Mouse (Mus musculus) adrenal gland (tissue): ENCODE data around the gene Pde5a.

Experiments used
- intact Hi-C: fragments of 180-260 bp; cut with DNase I; formaldehyde crosslinking; loops from one replicate; pipeline ENCODE4 v1.15.1; 2025
- long read RNA-seq, 2 experiments: library from polyadenylated mRNA; unstranded; transcript quantifications; one replicate each; pipeline ENCODE4 v2.0.0; 2020; ENCODE audit warnings: borderline replicate concordance in 1 of 2; ENCODE audit not compliant: insufficient replicate concordance in 1 of 2

Pde5a gene
- long read RNA-seq, experiment 1, partial matches to known transcripts, result 1 of 5 reads
- long read RNA-seq, experiment 1, other reads (novel, unspliced or antisense), result 4 of 5 reads
- long read RNA-seq, experiment 2, partial matches to known transcripts, result 4 of 8 reads
- long read RNA-seq, experiment 2, other reads (novel, unspliced or antisense), result 4 of 8 reads

- intact Hi-C loops, result loop anchor here (5.0 kb wide), 1 partner anchor 82 kb away; no protein-coding TSS in a partner anchor
These were observed at the start of gene Pde5a for GRCm38 (mm10) chr3:122728852-122729600. Gene Pde5a, plus strand, starts transcription at chr3:122728947.

DNA sequence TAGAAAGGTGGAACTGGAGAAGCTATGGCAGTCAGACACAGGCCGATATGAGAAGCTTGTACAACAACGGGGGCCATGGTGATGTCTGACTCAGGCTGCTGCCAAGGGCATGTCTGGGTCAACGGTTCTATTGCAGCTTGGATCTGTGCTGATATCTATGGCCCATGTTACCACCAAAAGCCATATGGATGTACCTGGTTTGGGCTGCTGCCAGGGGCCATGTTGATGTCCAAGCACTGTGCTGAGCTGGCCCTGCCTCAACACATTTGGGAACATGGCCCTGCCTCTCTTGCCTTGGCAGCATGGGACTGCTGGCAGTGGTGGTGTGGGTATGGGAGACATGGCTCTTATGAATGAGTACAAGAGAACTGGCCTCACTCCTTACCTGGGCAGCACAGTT lies 47.9 kb upstream of the Pde5a start:
- intact Hi-C loops, result no loop called here

- intact Hi-C loops, result no loop called here
These were observed 46.4 kb upstream of the Pde5a start for GRCm38 (mm10) chr3:122682352-122682751.

DNA sequence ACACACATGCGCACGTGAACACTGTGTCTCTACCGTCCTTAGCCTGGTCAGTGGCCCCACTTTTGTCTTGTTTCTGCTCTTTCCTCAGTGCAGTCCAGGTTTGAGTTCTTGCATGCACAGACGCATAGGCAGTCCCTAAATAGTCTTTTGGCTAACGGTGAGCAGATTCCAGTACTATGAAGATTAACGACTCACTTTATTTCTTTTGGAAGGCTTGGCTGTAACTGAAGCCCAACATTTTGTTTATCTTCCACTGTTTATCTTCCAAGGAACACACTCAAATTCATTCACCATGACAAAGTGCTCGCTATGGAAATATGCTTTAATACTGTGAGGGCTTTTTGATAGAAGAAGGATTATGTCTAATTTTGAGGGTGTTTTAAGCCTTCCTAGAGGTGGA lies 43.9 kb upstream of the Pde5a start:
- intact Hi-C loops, result no loop called here

DNA sequence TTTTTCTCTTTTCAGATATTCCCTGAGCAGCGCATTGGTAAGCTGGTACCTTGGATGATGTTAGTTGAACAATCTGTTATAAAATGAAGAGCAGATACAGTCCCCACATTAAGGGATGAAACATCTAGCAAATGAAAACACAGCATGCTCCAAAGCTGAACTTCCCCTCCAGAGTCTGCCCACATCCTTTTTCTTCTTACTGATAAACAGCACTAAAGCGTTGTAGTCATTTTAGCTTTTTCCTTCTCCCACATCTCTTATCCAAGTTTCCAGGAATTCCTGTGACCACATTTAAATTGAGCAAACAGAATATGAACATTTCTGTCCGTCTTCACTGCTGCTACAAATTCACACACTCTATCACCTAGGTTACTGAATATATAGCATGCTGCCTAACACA lies 35.7 kb upstream of the Pde5a start:
- intact Hi-C loops, result no loop called here

GRCm38 (mm10) chr3:122695870-122696269 lies 32.9 kb upstream of the Pde5a start:
- intact Hi-C loops, result no loop called here

DNA sequence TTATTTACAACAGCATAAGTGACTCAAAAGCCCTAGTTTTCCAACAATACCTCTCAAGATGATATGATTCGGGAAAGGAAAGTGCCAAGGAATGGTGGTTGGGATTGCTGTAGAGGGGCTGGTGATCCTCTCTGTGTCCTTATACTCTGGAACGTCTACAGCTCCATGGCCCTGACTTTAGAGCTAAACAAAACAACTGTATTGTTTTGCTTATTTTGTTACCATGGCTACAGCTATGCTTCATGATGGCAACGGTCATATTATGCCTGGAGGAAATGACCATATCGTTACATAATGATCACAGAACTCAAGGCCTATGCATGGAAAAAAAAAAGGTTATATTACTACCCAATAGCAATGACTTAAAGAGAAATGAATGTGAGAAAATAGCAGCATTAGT lies 32.1 kb upstream of the Pde5a start:
- intact Hi-C loops, result no loop called here

DNA sequence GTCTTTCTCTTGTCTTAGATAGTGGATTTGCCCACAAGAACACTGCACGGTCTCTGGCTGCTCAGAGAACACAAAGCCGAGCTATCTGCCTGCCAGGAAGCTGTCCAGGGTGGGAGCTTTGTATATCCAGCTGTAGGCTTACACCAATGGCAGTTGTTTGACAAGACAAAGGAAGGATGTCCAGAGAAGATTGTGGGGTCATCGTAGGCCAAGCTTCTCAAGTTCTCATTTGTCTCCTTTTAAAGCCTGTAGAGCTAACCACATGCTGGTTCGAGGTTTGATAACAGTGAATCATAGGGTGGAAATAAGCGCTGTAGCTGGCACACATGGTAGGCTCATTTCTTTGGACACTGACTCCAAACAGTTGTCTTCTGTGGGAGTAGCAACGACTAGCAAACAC lies 24.5 kb upstream of the Pde5a start:
- intact Hi-C loops, result no loop called here

- intact Hi-C loops, result no loop called here
These were observed 23.5 kb upstream of the Pde5a start for GRCm38 (mm10) chr3:122705246-122705645.

GRCm38 (mm10) chr3:122708485-122708884 lies 20.3 kb upstream of the Pde5a start:
- intact Hi-C loops, result no loop called here

- intact Hi-C loops, result no loop called here
These were observed 18.6 kb upstream of the Pde5a start for GRCm38 (mm10) chr3:122710141-122710540.

DNA sequence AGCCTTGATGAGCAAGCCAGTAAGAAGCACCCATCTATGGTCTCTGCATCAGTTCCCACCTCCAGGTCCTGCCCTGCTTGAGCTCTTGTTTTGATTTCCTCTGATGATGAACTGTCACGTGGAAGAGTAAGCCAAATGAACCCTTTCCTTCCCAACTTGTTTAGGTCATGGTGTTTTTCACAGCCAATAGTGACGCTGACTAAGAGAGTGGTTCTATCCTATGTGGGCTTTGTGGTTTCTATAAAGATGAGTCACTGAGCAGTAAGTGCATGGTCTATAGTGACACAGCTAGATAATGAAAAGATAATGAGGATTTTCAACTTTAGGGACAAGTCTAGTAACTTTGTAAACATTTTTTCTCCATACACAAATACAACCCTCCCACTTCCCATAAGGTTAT lies 10.1 kb upstream of the Pde5a start:
- intact Hi-C loops, result no loop called here

DNA sequence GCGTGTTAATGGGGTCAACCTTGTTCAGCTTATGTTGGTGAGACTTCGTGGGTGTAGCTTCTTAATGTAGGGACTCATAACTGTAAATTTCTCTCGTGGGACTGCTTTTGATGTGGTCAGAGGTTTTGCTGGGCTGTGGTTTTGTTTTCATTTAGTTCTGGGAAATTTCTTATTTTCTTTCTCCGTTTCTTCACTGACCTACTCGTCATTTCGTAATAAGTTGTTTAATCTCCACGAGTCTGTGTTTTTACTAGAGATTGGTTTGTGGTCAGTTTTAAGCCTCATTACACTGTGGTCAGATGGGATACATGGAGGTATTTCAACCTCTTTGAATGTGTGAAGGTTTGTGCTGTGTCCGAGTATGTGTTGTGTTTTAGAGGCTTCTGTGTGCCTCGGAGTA lies 7.2 kb upstream of the Pde5a start:
- intact Hi-C loops, result no loop called here

DNA sequence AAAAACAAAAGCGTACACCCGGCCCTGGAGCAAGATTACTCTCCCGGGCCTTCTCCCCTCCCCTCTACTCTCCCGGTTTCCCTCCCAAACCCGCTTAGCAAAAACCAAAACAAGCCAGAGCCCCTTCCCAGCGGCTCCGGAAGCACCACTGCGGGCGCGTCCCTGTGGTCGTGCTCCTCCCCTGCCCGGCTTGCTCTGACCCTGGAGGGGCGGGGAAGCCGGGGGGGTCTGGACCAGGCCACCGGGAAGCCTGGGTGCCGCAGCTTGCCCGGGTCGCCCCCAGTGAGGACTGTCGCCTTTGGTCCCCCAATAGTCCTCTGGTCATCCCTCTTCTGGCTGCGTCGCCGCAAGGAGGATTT lies 833 bp downstream of the Pde5a start:
- intact Hi-C loops, result loop anchor here (5.0 kb wide), 1 partner anchor 82 kb away; no protein-coding TSS in a partner anchor

GRCm38 (mm10) chr3:122729960-122730740 lies 1.4 kb downstream of the Pde5a start:
- intact Hi-C loops, result loop anchor here (2.0 to 5.0 kb wide), 2 partner anchors 47 to 83 kb away; no protein-coding TSS in a partner anchor

DNA sequence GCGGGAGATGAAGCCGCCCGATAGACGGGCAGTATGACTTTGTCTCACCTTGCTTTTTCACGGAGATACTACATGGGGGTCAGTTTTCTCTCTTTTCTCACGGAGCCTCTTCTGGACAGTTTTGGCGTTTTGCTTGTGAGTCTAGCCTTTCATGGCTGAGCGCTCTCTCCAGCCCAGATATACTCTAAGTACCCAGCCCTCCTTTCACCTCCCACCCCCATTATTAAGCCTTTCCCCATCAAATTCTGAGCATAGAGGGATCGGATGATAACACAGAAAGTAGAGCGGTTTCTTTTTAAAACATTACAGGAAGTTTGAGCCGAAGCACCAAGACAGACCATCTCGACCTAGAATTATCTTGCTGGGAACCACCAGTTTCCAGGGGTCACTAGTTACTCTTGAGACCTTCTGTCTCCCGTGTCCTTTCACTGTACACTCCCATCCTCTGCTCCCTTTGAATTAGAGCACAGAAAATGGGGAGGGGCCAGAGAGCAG lies 2.0 kb downstream of the Pde5a start:
- intact Hi-C loops, result loop anchor here (2.0 kb wide), 1 partner anchor 46 kb away; no protein-coding TSS in a partner anchor

DNA sequence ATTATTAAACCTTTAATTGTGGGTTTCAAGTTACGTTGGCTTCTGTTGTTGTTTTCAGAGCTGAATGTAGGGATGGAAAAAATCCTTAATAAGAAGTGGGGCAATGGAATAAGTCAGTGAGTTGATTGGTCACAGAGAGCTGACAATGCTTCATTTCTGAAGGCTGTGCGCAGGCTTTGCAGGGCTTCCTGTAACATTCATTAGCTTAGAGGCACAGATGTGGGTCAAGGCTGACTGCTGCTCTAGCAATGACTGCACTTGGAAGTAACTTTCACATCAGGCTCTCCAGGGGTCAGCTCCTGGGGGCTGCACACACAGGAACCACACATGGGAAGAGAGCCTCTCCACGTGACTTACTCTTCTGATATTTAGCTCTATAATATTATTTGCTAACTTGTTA lies 5.1 kb downstream of the Pde5a start:
- intact Hi-C loops, result no loop called here

DNA sequence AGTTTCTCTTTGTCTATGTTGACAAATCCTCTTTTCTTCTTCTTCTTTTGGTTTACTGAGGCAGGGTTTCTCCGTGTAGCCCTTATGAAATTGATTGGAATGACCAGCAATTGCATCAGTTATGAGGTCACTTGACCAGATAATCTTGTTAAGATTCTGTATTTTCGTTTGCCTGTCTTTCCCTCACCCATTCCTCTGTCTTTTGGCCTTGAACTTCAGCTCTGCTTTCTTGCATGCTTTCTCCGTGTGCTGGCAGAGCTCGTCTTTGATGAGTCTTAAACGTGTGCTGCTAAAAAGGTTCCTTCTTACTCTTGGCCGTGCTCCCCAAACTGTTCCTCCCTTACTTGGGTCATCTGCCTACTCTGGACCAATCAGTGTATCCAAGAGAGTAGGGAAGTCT lies 5.6 kb downstream of the Pde5a start:
- intact Hi-C loops, result no loop called here

DNA sequence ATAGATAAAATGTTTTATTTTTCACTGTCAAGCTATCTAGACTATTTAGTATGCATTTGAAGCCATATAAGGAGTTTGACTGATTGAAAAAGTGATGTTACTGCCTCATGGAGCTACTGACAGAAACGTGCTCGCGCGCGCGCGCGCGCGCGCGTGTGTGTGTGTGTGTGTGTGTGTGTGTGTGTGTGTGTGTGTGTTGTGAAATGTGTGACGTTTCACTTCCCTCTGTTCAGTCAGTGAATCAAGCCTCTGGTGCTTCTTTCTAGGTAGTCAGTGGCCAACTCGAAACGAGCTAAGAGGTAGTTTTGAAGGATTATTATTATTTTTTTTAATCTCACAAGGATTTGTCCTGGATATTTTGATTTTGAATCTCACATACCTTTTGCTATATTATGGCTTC lies 10.7 kb downstream of the Pde5a start:
- intact Hi-C loops, result no loop called here

- intact Hi-C loops, result no loop called here
These were observed 15.5 kb downstream of the Pde5a start for GRCm38 (mm10) chr3:122744265-122744664.

DNA sequence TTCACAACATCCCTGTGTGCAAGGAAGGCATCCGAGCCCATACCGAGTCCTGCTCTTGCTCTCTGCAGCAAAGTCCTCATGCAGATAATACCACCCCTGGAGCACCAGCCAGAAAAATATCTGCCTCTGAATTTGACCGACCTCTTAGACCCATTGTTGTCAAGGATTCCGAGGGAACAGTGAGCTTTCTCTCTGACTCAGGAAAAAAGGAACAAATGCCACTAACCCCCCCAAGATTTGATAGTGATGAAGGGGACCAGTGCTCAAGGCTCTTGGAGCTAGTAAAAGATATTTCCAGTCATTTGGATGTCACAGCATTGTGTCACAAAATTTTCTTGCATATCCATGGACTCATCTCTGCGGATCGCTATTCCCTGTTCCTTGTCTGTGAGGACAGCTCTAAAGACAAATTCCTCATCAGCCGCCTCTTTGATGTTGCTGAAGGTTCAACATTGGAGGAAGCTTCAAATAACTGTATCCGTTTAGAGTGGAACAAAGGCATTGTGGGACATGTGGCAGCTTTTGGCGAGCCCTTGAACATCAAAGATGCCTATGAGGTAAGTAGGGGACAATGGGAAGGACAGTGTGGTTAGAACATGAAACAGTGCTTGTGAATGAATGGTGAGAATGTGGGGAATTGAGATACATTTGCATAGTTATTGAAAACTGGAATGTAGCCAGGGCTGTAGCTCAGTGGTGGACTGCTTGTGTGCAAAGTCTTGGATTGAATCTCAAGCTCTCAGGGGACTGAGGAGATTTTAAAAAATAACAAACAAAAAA lies 19.4 kb downstream of the Pde5a start:
- intact Hi-C loops, result no loop called here
